Mouse (Mus musculus): ENCODE measurements around the gene Tmem80. TPM values are rescaled to one million over a fixed set of nuclear protein-coding genes. Genes with fewer than 3 reads are reported as not detected.

Tmem80 gene
- 45.0 and 48.7 TPM in 2 replicates for polyA plus RNA-seq (2015; fragmentation: Nextera tagmentation; extraction: Ambion mirVana)

- Histone ChIP-seq H3K9ac (peak within 1 kb of the TSS; percentile 91), H3K36me3 (peaks cover 26% of the 10 kb centered on the region), H3K4me2 (replicated peaks) (peak within 1 kb of the TSS; percentile 98), H3K4me3 (peak within 1 kb of the TSS; percentile 59), H3K4me1 (peaks cover 31% of the 10 kb centered on the region), H3K27me3 (no peaks in the 10 kb centered on the region), H3K9me3 (no peaks in the 10 kb centered on the region), H3K27ac (peak within 1 kb of the TSS; percentile 99)
- peak; percentile 96 for ATAC-seq (ENCODE audit: low FRiP score, low read depth)
- under 1% methylated on average over 105 of the region's 105 CpGs for WGBS
Measured at GRCm38 (mm10) chr7:141327469-141328372, at the start of gene Tmem80, which contains the start of gene Deaf1. Gene Tmem80, plus strand, starts transcription at chr7:141327739. Gene Deaf1, minus strand, starts transcription at chr7:141327690.

- Histone ChIP-seq H3K4me2 (replicated peaks) (peak within 1 kb of the TSS; percentile 97), H3K9ac (peak within 1 kb of the TSS; percentile 72), H3K9me3 (no peaks in the 10 kb centered on the region), H3K4me3 (peak within 1 kb of the TSS; percentile 54), H3K4me1 (peaks cover 15% of the 10 kb centered on the region), H3K36me3 (no peaks in the 10 kb centered on the region), H3K27ac (no peak within 1 kb of the TSS), H3K27me3 (0 out of 2 replicates have a peak, but pooled peaks cover 7% of the 10 kb centered on the region)
- 2% methylated on average over 45 of the region's 46 CpGs for WGBS
- peak; percentile 37 for ATAC-seq (ENCODE audit: low FRiP score, low read depth)
Measured at GRCm38 (mm10) chr7:141278766-141279590, 48.6 kb upstream of the Tmem80 start, which contains the start of gene Sct. Gene Sct, minus strand, starts transcription at chr7:141279133.

- H3K4me1 ChIP-seq: peaks cover 10% of the 10 kb centered on the region
- H3K36me3 ChIP-seq: no peaks in the 10 kb centered on the region
- H3K27ac ChIP-seq: no peak overlapping the region
- no peak overlapping the region for H3K4me2 ChIP-seq (replicated peaks)
- no peak for ATAC-seq (ENCODE audit: low FRiP score, low read depth)
- H3K4me3 ChIP-seq: no peak overlapping the region
- no peak overlapping the region for H3K9ac ChIP-seq
- H3K27me3 ChIP-seq: 0 out of 2 replicates have a peak, but pooled peaks cover 7% of the 10 kb centered on the region
- 59% methylated on average over 6 of the region's 6 CpGs for WGBS
- no peaks in the 10 kb centered on the region for H3K9me3 ChIP-seq
Measured at GRCm38 (mm10) chr7:141281442-141281841, 46.1 kb upstream of the Tmem80 start.

- H3K4me3 ChIP-seq: no peak overlapping the region
- no peak overlapping the region for H3K9ac ChIP-seq
- no peak overlapping the region for H3K4me2 ChIP-seq (replicated peaks)
- peaks cover 10% of the 10 kb centered on the region for H3K4me1 ChIP-seq
- H3K9me3 ChIP-seq: no peaks in the 10 kb centered on the region
- no peak overlapping the region for H3K27ac ChIP-seq
- ATAC-seq (ENCODE audit: low FRiP score, low read depth): no peak
- WGBS: 86% methylated on average over 4 of the region's 4 CpGs
- H3K27me3 ChIP-seq: 0 out of 2 replicates have a peak, but pooled peaks cover 7% of the 10 kb centered on the region
- H3K36me3 ChIP-seq: no peaks in the 10 kb centered on the region
Measured at GRCm38 (mm10) chr7:141282756-141283155, 44.8 kb upstream of the Tmem80 start.

DNA sequence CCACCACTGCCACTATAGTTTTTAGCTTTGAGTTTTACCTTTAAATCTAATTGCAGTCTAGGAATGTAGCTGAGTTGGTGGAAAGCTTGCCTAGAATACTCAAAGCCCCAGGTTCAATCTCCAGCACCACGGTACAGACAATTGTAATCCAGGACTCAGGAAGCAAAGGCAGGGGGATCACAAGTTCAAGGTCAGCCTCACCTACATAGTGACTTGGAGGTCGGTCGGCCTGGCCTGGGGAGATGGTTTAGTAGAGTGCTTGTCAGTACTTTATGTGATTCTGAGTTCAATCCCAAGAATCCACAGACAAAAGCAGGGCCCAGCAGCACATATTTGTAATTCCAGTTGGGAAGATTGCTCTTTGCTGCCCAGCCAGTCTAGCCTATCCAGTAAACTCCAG, 39.5 kb upstream of the Tmem80 start:
- Histone ChIP-seq H3K27ac (no peak overlapping the region), H3K9ac (no peak overlapping the region; the same call in 1 of the 2 replicates), H3K27me3 (peaks cover 26% of the 10 kb centered on the region), H3K4me2 (replicated peaks) (no peak overlapping the region), H3K9me3 (no peaks in the 10 kb centered on the region), H3K4me3 (no peak overlapping the region), H3K36me3 (no peaks in the 10 kb centered on the region), H3K4me1 (peaks cover 15% of the 10 kb centered on the region)
- 81% methylated on average over 3 of the region's 3 CpGs for WGBS
- no peak for ATAC-seq (ENCODE audit: low FRiP score, low read depth)

- Histone ChIP-seq H3K9me3 (no peaks in the 10 kb centered on the region), H3K4me2 (replicated peaks) (peak within 1 kb of the TSS; percentile 96), H3K27ac (no peak within 1 kb of the TSS), H3K4me1 (peaks cover 29% of the 10 kb centered on the region), H3K9ac (peak within 1 kb of the TSS; percentile 73), H3K27me3 (peaks cover 62% of the 10 kb centered on the region), H3K36me3 (peaks cover 10% of the 10 kb centered on the region), H3K4me3 (peak within 1 kb of the TSS; percentile 63)
- WGBS: 1% methylated on average over 46 of the region's 46 CpGs
- peak; percentile 58; the same call in 1 of the 2 replicates for ATAC-seq (ENCODE audit: low FRiP score, low read depth)
Measured at GRCm38 (mm10) chr7:141291921-141292582, 35.5 kb upstream of the Tmem80 start, which contains the start of gene Drd4. Gene Drd4, plus strand, starts transcription at chr7:141292006.

DNA sequence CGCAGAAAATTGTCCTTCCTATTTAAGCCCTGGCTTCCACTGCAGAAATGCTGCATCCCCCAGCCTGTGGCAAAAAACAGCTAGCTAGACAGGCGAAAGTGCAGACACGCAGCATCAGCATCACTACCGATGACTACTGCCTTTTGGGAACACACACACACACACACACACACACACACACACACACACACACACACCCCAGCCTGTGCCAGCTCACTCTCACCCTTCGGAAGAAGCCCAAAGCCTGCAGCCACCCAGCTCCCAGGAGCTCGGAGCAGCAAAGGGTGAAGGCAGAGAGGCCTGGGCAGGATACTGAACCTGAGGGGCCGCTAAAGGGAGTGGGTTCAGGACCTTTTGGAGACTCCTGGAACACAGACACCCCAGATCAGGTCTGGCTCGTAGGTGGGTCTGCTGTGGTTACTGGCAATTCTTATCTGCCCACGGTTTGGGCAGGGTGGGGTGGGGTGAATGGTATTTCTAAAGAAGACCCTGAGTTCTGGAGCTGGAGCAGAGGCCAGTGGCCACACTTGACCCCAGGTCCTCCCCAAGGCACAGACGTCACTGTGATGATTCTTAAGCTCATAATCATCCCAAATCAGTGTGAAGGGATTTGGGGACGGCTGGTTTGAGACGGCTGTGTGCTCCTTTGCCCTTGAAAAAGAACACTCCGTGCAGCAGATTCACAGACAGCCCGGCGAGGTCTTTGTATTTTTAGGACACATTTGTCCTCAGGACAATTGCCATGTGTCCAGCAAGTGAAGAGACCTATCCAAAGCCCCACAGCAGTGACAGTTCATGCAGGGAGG, 34.8 kb upstream of the Tmem80 start:
- peaks cover 62% of the 10 kb centered on the region for H3K27me3 ChIP-seq
- ATAC-seq (ENCODE audit: low FRiP score, low read depth): no peak
- H3K27ac ChIP-seq: no peak overlapping the region
- peaks cover 18% of the 10 kb centered on the region for H3K36me3 ChIP-seq
- H3K9ac ChIP-seq: peak overlapping the region; percentile 73; the same call in 1 of the 2 replicates
- H3K4me1 ChIP-seq: peaks cover 29% of the 10 kb centered on the region
- H3K4me2 ChIP-seq (replicated peaks): peak overlapping the region; percentile 96
- WGBS: 44% methylated on average over 15 of the region's 15 CpGs
- H3K9me3 ChIP-seq: no peaks in the 10 kb centered on the region
- H3K4me3 ChIP-seq: peak overlapping the region; percentile 63

DNA sequence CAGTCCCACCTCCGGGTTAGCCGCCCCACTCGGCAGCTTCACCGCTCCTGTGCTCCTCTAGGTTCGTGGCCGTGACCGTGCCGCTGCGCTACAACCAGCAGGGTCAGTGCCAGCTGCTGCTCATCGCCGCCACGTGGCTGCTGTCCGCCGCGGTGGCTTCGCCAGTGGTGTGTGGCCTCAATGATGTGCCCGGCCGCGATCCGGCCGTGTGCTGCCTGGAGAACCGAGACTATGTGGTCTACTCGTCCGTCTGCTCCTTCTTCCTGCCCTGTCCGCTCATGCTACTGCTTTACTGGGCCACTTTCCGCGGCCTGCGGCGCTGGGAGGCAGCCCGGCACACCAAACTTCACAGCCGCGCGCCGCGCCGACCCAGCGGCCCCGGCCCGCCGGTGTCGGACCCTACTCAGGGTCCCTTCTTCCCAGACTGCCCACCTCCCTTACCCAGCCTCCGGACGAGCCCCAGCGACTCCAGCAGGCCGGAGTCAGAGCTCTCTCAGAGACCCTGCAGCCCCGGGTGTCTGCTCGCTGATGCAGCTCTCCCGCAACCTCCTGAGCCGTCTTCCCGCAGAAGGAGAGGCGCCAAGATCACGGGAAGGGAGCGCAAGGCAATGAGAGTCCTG, 33.6 kb upstream of the Tmem80 start:
- Histone ChIP-seq H3K4me2 (replicated peaks) (peak overlapping the region; percentile 81), H3K27ac (no peak overlapping the region), H3K4me1 (peaks cover 29% of the 10 kb centered on the region), H3K36me3 (peaks cover 25% of the 10 kb centered on the region), H3K9ac (peak overlapping the region; percentile 67), H3K4me3 (peak overlapping the region; percentile 46), H3K27me3 (peaks cover 62% of the 10 kb centered on the region), H3K9me3 (no peaks in the 10 kb centered on the region)
- 1% methylated on average over 53 of the region's 53 CpGs for WGBS
- ATAC-seq (ENCODE audit: low FRiP score, low read depth): 0 out of 2 replicates have a peak, but pooled peaks have one; percentile 18

GRCm38 (mm10) chr7:141294479-141294878, 33.1 kb upstream of the Tmem80 start:
- peaks cover 62% of the 10 kb centered on the region for H3K27me3 ChIP-seq

DNA sequence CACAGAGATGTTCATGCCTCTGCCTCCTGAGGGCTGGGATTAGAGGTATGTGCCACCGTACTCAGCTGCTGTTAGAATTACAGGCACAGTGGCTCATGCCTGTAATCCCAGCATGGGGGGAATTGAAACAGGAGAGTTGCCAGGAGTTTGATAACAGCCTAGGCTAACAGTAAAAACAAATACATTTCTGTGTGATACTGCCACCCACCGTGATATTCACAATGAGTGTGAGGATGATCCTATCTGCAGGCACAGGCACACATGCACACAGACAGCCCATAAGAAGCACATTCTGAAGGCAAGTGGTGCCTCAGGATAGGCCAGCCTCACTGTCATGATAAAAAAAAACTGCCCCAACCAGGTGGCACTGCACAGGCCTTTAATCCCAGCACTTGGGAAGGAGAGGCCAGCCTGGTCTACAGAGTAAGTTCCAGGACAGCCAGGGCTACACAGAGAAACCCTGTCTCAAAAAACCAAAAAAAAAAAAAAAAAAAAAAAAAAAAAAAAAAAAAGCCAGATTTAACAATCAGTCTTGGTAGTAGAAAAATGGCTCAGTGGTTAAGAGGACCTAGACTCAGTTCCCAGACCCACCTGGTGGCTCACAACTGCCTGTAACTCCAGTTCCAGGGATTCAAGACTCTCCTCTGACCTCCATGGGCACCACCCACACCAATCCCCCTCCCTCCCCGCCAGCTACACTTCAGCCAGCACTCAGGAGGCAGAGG, 29.5 kb upstream of the Tmem80 start:
- Histone ChIP-seq H3K36me3 (peaks cover 65% of the 10 kb centered on the region), H3K27me3 (peaks cover 35% of the 10 kb centered on the region), H3K9ac (no peak overlapping the region), H3K9me3 (no peaks in the 10 kb centered on the region), H3K4me2 (replicated peaks) (no peak overlapping the region), H3K4me1 (peaks cover 14% of the 10 kb centered on the region), H3K27ac (no peak overlapping the region), H3K4me3 (no peak overlapping the region)
- ATAC-seq (ENCODE audit: low FRiP score, low read depth): no peak
- WGBS: 84% methylated on average over 3 of the region's 3 CpGs

More at GRCm38 (mm10) chr7:141294479-141294878, 33.1 kb upstream of the Tmem80 start:
- Histone ChIP-seq H3K4me1 (peaks cover 29% of the 10 kb centered on the region), H3K4me2 (replicated peaks) (peak overlapping the region; percentile 81), H3K36me3 (peaks cover 31% of the 10 kb centered on the region), H3K9me3 (no peaks in the 10 kb centered on the region), H3K9ac (peak overlapping the region; percentile 67), H3K4me3 (peak overlapping the region; percentile 46), H3K27ac (no peak overlapping the region)
- 7% methylated on average over 22 of the region's 22 CpGs for WGBS
- no peak for ATAC-seq (ENCODE audit: low FRiP score, low read depth)

Measured in limb, embryonic 13.5 days (tissue).